Mouse (Mus musculus): ENCODE measurements at regions not wholly inside any gene's neighbourhood (a gene's known extent, or its start where the extent isn't known, plus 50 kb on each side); places are given as distances from the start of the nearest gene placed in this dataset.

DNA sequence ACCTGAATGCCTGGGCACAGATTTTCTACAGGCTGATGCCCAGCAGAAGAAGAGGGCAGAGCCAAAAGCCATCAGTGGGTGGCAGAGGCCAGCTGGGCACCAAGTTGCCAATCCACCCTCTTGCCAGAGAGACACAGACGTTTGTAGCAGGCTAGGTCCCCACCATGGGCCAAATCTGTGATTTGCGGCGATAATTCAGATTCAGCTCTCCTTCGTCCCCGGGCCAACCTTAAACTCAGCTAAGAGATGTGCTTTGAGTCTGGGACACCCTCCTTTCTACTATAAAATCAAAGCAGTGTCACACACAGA, 152.2 kb downstream of the Bcl2l11 start:
- Histone ChIP-seq H3K4me1 (ENCODE audit: control insufficient read depth, insufficient read depth) (peaks cover 37% of the 10 kb centered on the region), H3K27ac (ENCODE audit: low read depth) (no peak overlapping the region), H3K9ac (replicated peaks; ENCODE audit: low read depth, low read length) (no peak overlapping the region), H3K4me3 (ENCODE audit: low read depth, low read length) (no peak overlapping the region), H3K27me3 (ENCODE audit: control insufficient read depth, insufficient read depth, low read length) (no peaks in the 10 kb centered on the region), H3K36me3 (replicated peaks; ENCODE audit: control insufficient read depth, insufficient read depth, low read length) (no peaks in the 10 kb centered on the region), H3K4me2 (ENCODE audit: low read depth, low read length) (no peak overlapping the region), H3K9me3 (replicated peaks; ENCODE audit: control insufficient read depth, low read length) (no peaks in the 10 kb centered on the region)
- WGBS: 73% methylated on average over 5 of the region's 5 CpGs
- no peak for DNase-seq (ENCODE audit: low spot score)
- ATAC-seq (ENCODE audit: insufficient read depth, low read depth): no peak
- TF ChIP-seq CTCF (IDR thresholded peaks at IDR 0.05; ENCODE audit: low read depth) (no peak), EP300 (IDR thresholded peaks at IDR 0.05; ENCODE audit: low read depth) (no peak)

DNA sequence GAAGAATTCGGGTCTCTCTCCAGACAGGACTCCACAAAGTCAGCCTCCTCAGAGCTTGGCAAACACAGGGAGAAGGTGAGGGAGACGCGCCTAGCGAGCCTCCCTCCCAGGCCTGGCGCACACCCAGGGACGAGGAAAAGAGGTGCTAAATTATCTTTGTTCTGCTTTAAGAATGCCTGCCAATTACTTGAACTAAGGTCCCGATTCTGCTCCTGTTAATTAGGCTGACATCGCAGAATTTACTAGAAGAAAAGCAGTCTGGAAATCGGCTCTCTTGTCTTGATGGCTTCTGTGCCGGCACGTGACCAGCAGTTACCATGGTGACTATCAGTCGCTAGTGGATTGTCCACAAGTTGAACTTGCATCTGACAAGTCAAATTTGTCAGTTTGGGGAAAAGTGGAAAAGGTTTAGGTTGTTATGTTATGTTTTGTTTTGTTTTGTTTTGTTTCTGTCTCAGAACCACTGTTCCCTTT, 152.8 kb downstream of the Bcl2l11 start:
- Histone ChIP-seq H3K9ac (replicated peaks; ENCODE audit: low read depth, low read length) (no peak overlapping the region), H3K27me3 (ENCODE audit: control insufficient read depth, insufficient read depth, low read length) (no peaks in the 10 kb centered on the region), H3K9me3 (replicated peaks; ENCODE audit: control insufficient read depth, low read length) (no peaks in the 10 kb centered on the region), H3K36me3 (replicated peaks; ENCODE audit: control insufficient read depth, insufficient read depth, low read length) (no peaks in the 10 kb centered on the region), H3K4me3 (ENCODE audit: low read depth, low read length) (no peak overlapping the region; the same call in 1 of the 2 replicates), H3K4me2 (ENCODE audit: low read depth, low read length) (peak overlapping the region; percentile 46), H3K27ac (ENCODE audit: low read depth) (no peak overlapping the region; the same call in 1 of the 2 replicates), H3K4me1 (ENCODE audit: control insufficient read depth, insufficient read depth) (peaks cover 41% of the 10 kb centered on the region)
- DNase-seq (ENCODE audit: low spot score) (peak; percentile 58), ATAC-seq (ENCODE audit: insufficient read depth, low read depth) (0 out of 2 replicates have a peak, but pooled peaks have one; percentile 31)
- TF ChIP-seq CTCF (IDR thresholded peaks at IDR 0.05; ENCODE audit: low read depth) (no peak), EP300 (IDR thresholded peaks at IDR 0.05; ENCODE audit: low read depth) (no peak)
- WGBS: 17% methylated on average over 12 of the region's 12 CpGs

DNA sequence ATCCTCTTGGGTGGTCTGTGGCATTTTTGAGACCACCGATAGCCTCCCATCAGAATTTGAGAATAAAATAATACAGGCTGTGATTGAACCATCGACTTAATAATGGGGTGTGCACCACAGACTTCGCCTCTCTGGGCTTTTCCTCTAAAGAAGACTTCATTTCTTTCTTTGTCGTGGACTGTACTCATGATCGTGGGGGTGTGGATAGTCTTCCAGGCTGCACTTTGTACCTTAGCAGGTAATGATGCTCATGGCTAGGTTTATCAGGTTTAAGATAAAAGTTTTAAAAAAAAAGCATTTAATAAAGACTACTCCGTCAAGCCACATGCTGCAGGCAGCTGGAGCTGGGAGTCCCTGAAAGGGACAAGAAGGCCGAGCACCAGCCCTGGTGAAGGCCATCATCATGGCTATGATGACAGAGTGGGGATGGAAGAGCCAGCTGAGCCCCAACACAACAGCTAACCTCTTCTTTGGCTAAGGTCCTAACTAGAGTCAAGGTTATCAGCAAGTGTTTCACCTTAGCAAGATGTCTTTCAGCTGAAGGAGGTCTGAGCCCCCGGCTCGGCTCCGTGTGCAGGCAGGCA, 153.4 kb downstream of the Bcl2l11 start:
- H3K9ac ChIP-seq (replicated peaks; ENCODE audit: low read depth, low read length): no peak overlapping the region
- no peak overlapping the region for H3K27ac ChIP-seq (ENCODE audit: low read depth)
- no peak overlapping the region for H3K4me3 ChIP-seq (ENCODE audit: low read depth, low read length)
- no peak for TF ChIP-seq EP300 (IDR thresholded peaks at IDR 0.05; ENCODE audit: low read depth)
- TF ChIP-seq CTCF (IDR thresholded peaks at IDR 0.05; ENCODE audit: low read depth): no peak
- H3K4me1 ChIP-seq (ENCODE audit: control insufficient read depth, insufficient read depth): peaks cover 41% of the 10 kb centered on the region
- DNase-seq (ENCODE audit: low spot score) (no peak), ATAC-seq (ENCODE audit: insufficient read depth, low read depth) (no peak)
- H3K4me2 ChIP-seq (ENCODE audit: low read depth, low read length): no peak overlapping the region
- no peaks in the 10 kb centered on the region for H3K36me3 ChIP-seq (replicated peaks; ENCODE audit: control insufficient read depth, insufficient read depth, low read length)
- no peaks in the 10 kb centered on the region for H3K9me3 ChIP-seq (replicated peaks; ENCODE audit: control insufficient read depth, low read length)
- 54% methylated on average over 10 of the region's 10 CpGs for WGBS
- no peaks in the 10 kb centered on the region for H3K27me3 ChIP-seq (ENCODE audit: control insufficient read depth, insufficient read depth, low read length)

DNA sequence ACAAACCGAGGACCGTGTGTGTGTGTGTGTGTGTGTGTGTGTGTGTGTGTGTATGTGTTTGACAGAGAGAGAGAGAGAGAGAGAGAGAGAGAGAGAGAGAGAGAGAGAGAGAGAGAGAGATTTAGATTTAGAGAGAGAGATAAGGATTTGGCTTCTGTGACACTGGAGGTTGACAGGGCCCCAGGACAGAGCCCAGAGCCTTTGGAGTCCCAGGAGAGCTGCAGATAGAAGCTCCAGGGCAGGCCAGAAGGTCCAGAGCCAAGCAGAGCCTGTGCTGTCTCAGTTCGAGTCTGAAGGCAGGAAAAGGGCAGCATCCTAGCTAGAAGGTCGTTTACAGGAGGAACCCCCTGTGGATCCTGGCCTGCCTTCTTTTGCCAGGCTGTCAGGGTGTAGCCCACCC, 156.8 kb downstream of the Bcl2l11 start:
- no peak overlapping the region for H3K4me3 ChIP-seq (ENCODE audit: low read depth, low read length)
- H3K4me2 ChIP-seq (ENCODE audit: low read depth, low read length): no peak overlapping the region
- WGBS: 34% methylated on average over 4 of the region's 4 CpGs
- no peaks in the 10 kb centered on the region for H3K36me3 ChIP-seq (replicated peaks; ENCODE audit: control insufficient read depth, insufficient read depth, low read length)
- no peaks in the 10 kb centered on the region for H3K9me3 ChIP-seq (replicated peaks; ENCODE audit: control insufficient read depth, low read length)
- ATAC-seq (ENCODE audit: insufficient read depth, low read depth) (no peak), DNase-seq (ENCODE audit: low spot score) (no peak)
- TF ChIP-seq CTCF (IDR thresholded peaks at IDR 0.05; ENCODE audit: low read depth) (no peak), EP300 (IDR thresholded peaks at IDR 0.05; ENCODE audit: low read depth) (no peak)
- peaks cover 49% of the 10 kb centered on the region for H3K4me1 ChIP-seq (ENCODE audit: control insufficient read depth, insufficient read depth)
- H3K9ac ChIP-seq (replicated peaks; ENCODE audit: low read depth, low read length): no peak overlapping the region
- no peaks in the 10 kb centered on the region for H3K27me3 ChIP-seq (ENCODE audit: control insufficient read depth, insufficient read depth, low read length)
- H3K27ac ChIP-seq (ENCODE audit: low read depth): no peak overlapping the region

DNA sequence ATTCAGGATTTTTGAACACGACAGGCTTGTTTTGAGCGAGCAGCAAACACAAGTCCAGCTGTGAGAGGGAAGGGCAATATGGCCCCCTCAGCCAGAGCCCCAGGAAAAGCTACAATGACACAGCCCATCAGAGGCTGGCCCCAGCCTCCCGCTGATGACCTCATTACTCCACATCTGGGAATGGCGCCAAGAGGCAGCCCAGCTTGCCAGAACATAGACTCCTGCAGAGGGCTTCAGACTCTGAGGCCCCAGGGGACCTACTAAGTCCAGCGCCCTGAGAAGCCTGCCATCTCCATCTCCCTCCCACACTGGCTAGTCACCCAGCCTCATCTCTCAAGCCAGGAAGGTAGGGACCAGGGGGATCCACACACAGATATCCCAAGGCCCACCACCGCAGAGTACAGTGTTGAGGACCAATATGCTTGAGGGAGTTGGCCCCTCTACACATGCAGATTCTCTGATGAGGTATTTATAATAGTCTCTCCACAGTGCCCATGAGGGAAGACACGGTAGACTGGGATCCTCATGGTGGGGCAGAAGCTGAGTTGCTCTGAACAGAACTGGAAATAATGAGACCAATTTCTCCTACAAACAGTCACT, 159.1 kb downstream of the Bcl2l11 start:
- WGBS: 22% methylated on average over 7 of the region's 7 CpGs
- ATAC-seq (ENCODE audit: insufficient read depth, low read depth): peak; percentile 94
- TF ChIP-seq EP300 (IDR thresholded peaks at IDR 0.05; ENCODE audit: low read depth): no peak; the same call in 1 of the 2 replicates
- no peak; the same call in 1 of the 2 replicates for TF ChIP-seq CTCF (IDR thresholded peaks at IDR 0.05; ENCODE audit: low read depth)
- Histone ChIP-seq H3K4me1 (ENCODE audit: control insufficient read depth, insufficient read depth) (peaks cover 30% of the 10 kb centered on the region), H3K27me3 (ENCODE audit: control insufficient read depth, insufficient read depth, low read length) (no peaks in the 10 kb centered on the region), H3K9ac (replicated peaks; ENCODE audit: low read depth, low read length) (no peak overlapping the region), H3K27ac (ENCODE audit: low read depth) (peak overlapping the region; percentile 45), H3K4me2 (ENCODE audit: low read depth, low read length) (no peak overlapping the region), H3K36me3 (replicated peaks; ENCODE audit: control insufficient read depth, insufficient read depth, low read length) (no peaks in the 10 kb centered on the region), H3K4me3 (ENCODE audit: low read depth, low read length) (no peak overlapping the region), H3K9me3 (replicated peaks; ENCODE audit: control insufficient read depth, low read length) (no peaks in the 10 kb centered on the region)
- peak; percentile 92 for DNase-seq (ENCODE audit: low spot score)

DNA sequence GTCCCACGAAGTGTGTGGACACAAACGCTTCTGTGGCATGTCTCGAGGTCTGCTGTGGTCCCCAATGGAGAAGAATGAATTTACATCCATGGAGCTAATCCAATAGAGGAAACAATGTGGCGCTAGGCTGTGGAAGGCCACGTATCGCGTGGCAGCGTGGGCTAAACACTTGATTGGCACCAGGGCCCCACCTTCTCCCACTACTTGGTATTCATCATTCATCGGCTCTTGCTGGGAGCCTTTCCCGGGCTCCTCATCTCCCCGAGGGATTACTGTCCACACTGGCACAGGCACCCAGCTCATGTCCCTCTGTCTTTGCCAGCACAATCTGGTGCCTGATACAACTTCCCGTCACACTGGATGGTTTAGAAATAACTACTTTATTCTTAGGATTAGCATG, 159.6 kb downstream of the Bcl2l11 start:
- ATAC-seq (ENCODE audit: insufficient read depth, low read depth) (no peak), DNase-seq (ENCODE audit: low spot score) (no peak)

More for the DNA sequence above, 159.6 kb downstream of the Bcl2l11 start:
- no peaks in the 10 kb centered on the region for H3K27me3 ChIP-seq (ENCODE audit: control insufficient read depth, insufficient read depth, low read length)
- H3K9me3 ChIP-seq (replicated peaks; ENCODE audit: control insufficient read depth, low read length): no peaks in the 10 kb centered on the region
- H3K9ac ChIP-seq (replicated peaks; ENCODE audit: low read depth, low read length): no peak overlapping the region
- no peak overlapping the region for H3K4me2 ChIP-seq (ENCODE audit: low read depth, low read length)
- H3K27ac ChIP-seq (ENCODE audit: low read depth): peak overlapping the region; percentile 45
- 90% methylated on average over 12 of the region's 12 CpGs for WGBS
- H3K4me1 ChIP-seq (ENCODE audit: control insufficient read depth, insufficient read depth): peaks cover 30% of the 10 kb centered on the region
- no peak overlapping the region for H3K4me3 ChIP-seq (ENCODE audit: low read depth, low read length)
- TF ChIP-seq CTCF (IDR thresholded peaks at IDR 0.05; ENCODE audit: low read depth) (no peak), EP300 (IDR thresholded peaks at IDR 0.05; ENCODE audit: low read depth) (no peak)
- H3K36me3 ChIP-seq (replicated peaks; ENCODE audit: control insufficient read depth, insufficient read depth, low read length): no peaks in the 10 kb centered on the region
